Mouse (Mus musculus): Measurements from ENCODE around the gene Btg3. TPM values are rescaled to one million over a fixed set of nuclear protein-coding genes. Genes with fewer than 3 reads are reported as not detected.

Gene Btg3
- polyA plus RNA-seq, 1 experiment from 2014 or later = 25.5 TPM

DNA sequence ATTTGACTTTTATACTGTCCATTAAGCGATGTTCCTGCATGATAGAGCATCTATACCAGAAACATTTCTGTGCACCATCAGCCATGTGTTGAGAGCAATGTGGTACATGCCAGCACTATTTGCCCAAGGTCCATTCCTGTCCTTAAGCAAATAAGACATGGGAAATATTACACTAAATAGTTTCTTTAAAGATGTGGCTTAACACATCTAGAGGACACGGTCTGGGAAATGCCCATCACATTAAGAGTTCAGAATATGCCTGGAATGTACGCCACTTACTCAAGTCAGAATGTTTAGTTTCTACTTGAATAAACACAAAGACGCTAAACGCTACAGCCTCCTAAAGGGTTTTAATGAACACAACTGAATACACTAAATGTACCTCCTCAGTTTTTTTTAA, 93.8 kb downstream of the Btg3 start:
- no peak for ATAC-seq (replicated peaks)
- WGBS = 59% methylated on average over 5 of the region's 5 CpGs
- no peak overlapping the region for H3K9ac ChIP-seq (replicated peaks)
- no peaks in the 10 kb centered on the region for H3K9me3 ChIP-seq
- H3K4me3 ChIP-seq = no peak overlapping the region
- no peak overlapping the region for H3K27ac ChIP-seq (replicated peaks)
- H3K36me3 ChIP-seq = no peaks in the 10 kb centered on the region
- no peaks in the 10 kb centered on the region for H3K27me3 ChIP-seq
- H3K4me1 ChIP-seq = no peaks in the 10 kb centered on the region
- H3K4me2 ChIP-seq (replicated peaks) = no peak overlapping the region

Other genes with a start within 250 kb of the Btg3 start
- 139 and 147 TPM in 2 replicates for gene Cxadr, start 75.7 kb downstream of the Btg3 start, polyA plus RNA-seq (2015; fragmentation: Nextera tagmentation; extraction: Ambion mirVana)
- gene D16Ertd472e, start 199.5 kb upstream of the Btg3 start, polyA plus RNA-seq (2015; fragmentation: Nextera tagmentation; extraction: Ambion mirVana) = 11.3 and 12.8 TPM in 2 replicates